Mouse (Mus musculus) forebrain, embryonic 12.5 days (tissue): Measurements from ENCODE around the gene Dnajc7. TPM values are rescaled to one million over a fixed set of nuclear protein-coding genes. Genes with fewer than 3 reads are reported as not detected.

ENCODE experiments used
- ATAC-seq: fragments of 200-750 bp; cut with Nextera tagmentation; 2 replicates; pipeline ENCODE4 v1.8.0; 2017; ENCODE audit warnings: moderate TSS enrichment; ENCODE audit not compliant: low FRiP score
- H3K27ac ChIP-seq: fragments of 300-500 bp; sonication (generic); 2 replicates; pipeline ENCODE4 v1.5.1; 2016; ENCODE audit warnings: mild to moderate bottlenecking
- H3K27me3 ChIP-seq: fragments of 300-500 bp; sonication (generic); 2 replicates; pipeline ENCODE4 v1.6.1; 2016; ENCODE audit warnings: mild to moderate bottlenecking
- H3K36me3 ChIP-seq: fragments of 300-500 bp; sonication (generic); replicated peaks from 2 replicates; pipeline ENCODE4 v1.6.1; 2016; ENCODE audit warnings: mild to moderate bottlenecking
- H3K4me1 ChIP-seq: fragments of 300-500 bp; sonication (generic); 2 replicates; pipeline ENCODE4 v1.6.1; 2016
- H3K4me2 ChIP-seq: fragments of 300-500 bp; sonication (generic); 2 replicates; pipeline ENCODE4 v1.6.1; 2016; ENCODE audit warnings: mild to moderate bottlenecking, moderate library complexity
- H3K4me3 ChIP-seq: fragments of 300-500 bp; sonication (generic); replicated peaks from 2 replicates; pipeline ENCODE4 v1.5.1; 2016; ENCODE audit warnings: mild to moderate bottlenecking
- H3K9ac ChIP-seq: fragments of 300-500 bp; sonication (generic); 2 replicates; pipeline ENCODE4 v1.6.1; 2016; ENCODE audit warnings: mild to moderate bottlenecking
- H3K9me3 ChIP-seq: fragments of 300-500 bp; sonication (generic); 2 replicates; pipeline ENCODE4 v1.6.1; 2016
- WGBS: fragments of 180-500 bp; shearing (Covaris S2); methylation state at CpG from one replicate; pipeline ENCODE4 v1.1.7; 2016; 5-methylcytosine and 5-hydroxymethylcytosine counted together
- polyA plus RNA-seq: library from polyadenylated mRNA; unstranded; fragments of >200 nt; fragmentation: Nextera tagmentation; extraction: Ambion mirVana; gene quantifications from 2 replicates; pipeline ENCODE4 v1.2.1, GENCODE M21; 2016

Gene Dnajc7
- polyA plus RNA-seq, 1 experiment from 2014 or later: 299 TPM

- Histone ChIP-seq H3K27me3 (no peaks in the 10 kb centered on the region), H3K4me1 (peaks cover 6% of the 10 kb centered on the region), H3K27ac (no peak overlapping the region), H3K9me3 (no peaks in the 10 kb centered on the region), H3K4me2 (no peak overlapping the region), H3K9ac (no peak overlapping the region), H3K4me3 (no peak overlapping the region), H3K36me3 (peaks cover 13% of the 10 kb centered on the region)
- 86% methylated on average over 9 of the region's 9 CpGs for WGBS
- no peak for ATAC-seq
Observed at GRCm38 (mm10) chr11:100609997-100610680, 9.8 kb downstream of the Dnajc7 start.

- ATAC-seq: no peak
- Histone ChIP-seq H3K27me3 (no peaks in the 10 kb centered on the region), H3K4me3 (no peak overlapping the region), H3K27ac (no peak overlapping the region), H3K9ac (no peak overlapping the region), H3K4me2 (no peak overlapping the region), H3K9me3 (no peaks in the 10 kb centered on the region), H3K36me3 (peaks cover 13% of the 10 kb centered on the region), H3K4me1 (peaks cover 8% of the 10 kb centered on the region)
- 92% methylated on average over 5 of the region's 5 CpGs for WGBS
Observed at GRCm38 (mm10) chr11:100609355-100609996, 10.5 kb downstream of the Dnajc7 start.

- H3K9ac ChIP-seq: no peak overlapping the region
- H3K27ac ChIP-seq: no peak overlapping the region
- whole genome bisulfite sequencing: 84% methylated on average over 4 of the region's 4 CpGs
- no peak for ATAC-seq
- H3K9me3 ChIP-seq: no peaks in the 10 kb centered on the region
- peaks cover 8% of the 10 kb centered on the region for H3K4me1 ChIP-seq
- H3K27me3 ChIP-seq: no peaks in the 10 kb centered on the region
- H3K36me3 ChIP-seq: peaks cover 13% of the 10 kb centered on the region
- no peak overlapping the region for H3K4me3 ChIP-seq
- no peak overlapping the region for H3K4me2 ChIP-seq
Observed at GRCm38 (mm10) chr11:100608796-100609195, 11.2 kb downstream of the Dnajc7 start.

- 92% methylated on average over 6 of the region's 6 CpGs for WGBS
- H3K4me3 ChIP-seq: no peak overlapping the region
- no peaks in the 10 kb centered on the region for H3K27me3 ChIP-seq
- H3K9me3 ChIP-seq: no peaks in the 10 kb centered on the region
- peaks cover 17% of the 10 kb centered on the region for H3K36me3 ChIP-seq
- no peak overlapping the region for H3K9ac ChIP-seq
- ATAC-seq: no peak
- H3K4me2 ChIP-seq: no peak overlapping the region
- H3K27ac ChIP-seq: no peak overlapping the region
- H3K4me1 ChIP-seq: peaks cover 8% of the 10 kb centered on the region
Observed at GRCm38 (mm10) chr11:100607121-100607520, 12.8 kb downstream of the Dnajc7 start.

GRCm38 (mm10) chr11:100605451-100605850 lies 14.5 kb downstream of the Dnajc7 start:
- H3K27ac ChIP-seq: 0 out of 2 replicates have a peak overlapping the region, but pooled peaks have one; percentile 36
- H3K4me3 ChIP-seq: no peak overlapping the region
- peaks cover 8% of the 10 kb centered on the region for H3K4me1 ChIP-seq
- no peaks in the 10 kb centered on the region for H3K9me3 ChIP-seq
- WGBS: 88% methylated on average over 10 of the region's 10 CpGs
- H3K27me3 ChIP-seq: no peaks in the 10 kb centered on the region
- H3K36me3 ChIP-seq: peaks cover 27% of the 10 kb centered on the region
- H3K9ac ChIP-seq: no peak overlapping the region
- no peak overlapping the region for H3K4me2 ChIP-seq
- no peak for ATAC-seq

- H3K9me3 ChIP-seq: no peaks in the 10 kb centered on the region
- no peak overlapping the region for H3K4me2 ChIP-seq
- H3K27me3 ChIP-seq: no peaks in the 10 kb centered on the region
- no peak overlapping the region for H3K9ac ChIP-seq
- H3K27ac ChIP-seq: no peak overlapping the region
- H3K4me3 ChIP-seq: no peak overlapping the region
- H3K4me1 ChIP-seq: peaks cover 8% of the 10 kb centered on the region
- WGBS: 80% methylated on average over 4 of the region's 4 CpGs
- ATAC-seq: no peak
- H3K36me3 ChIP-seq: peaks cover 36% of the 10 kb centered on the region
Observed at GRCm38 (mm10) chr11:100604321-100605005, 15.5 kb downstream of the Dnajc7 start.

- WGBS: 88% methylated on average over 8 of the region's 8 CpGs
- Histone ChIP-seq H3K36me3 (peaks cover 43% of the 10 kb centered on the region), H3K9ac (no peak overlapping the region), H3K4me2 (no peak overlapping the region), H3K9me3 (no peaks in the 10 kb centered on the region), H3K27ac (no peak overlapping the region), H3K4me1 (peaks cover 8% of the 10 kb centered on the region), H3K27me3 (no peaks in the 10 kb centered on the region), H3K4me3 (no peak overlapping the region)
- no peak for ATAC-seq
Observed at GRCm38 (mm10) chr11:100603813-100604212, 16.2 kb downstream of the Dnajc7 start.

GRCm38 (mm10) chr11:100603155-100603554 lies 16.8 kb downstream of the Dnajc7 start:
- ATAC-seq: no peak
- H3K4me2 ChIP-seq: no peak overlapping the region
- H3K27ac ChIP-seq: no peak overlapping the region
- WGBS: 94% methylated on average over 9 of the region's 9 CpGs
- H3K4me3 ChIP-seq: no peak overlapping the region
- no peaks in the 10 kb centered on the region for H3K27me3 ChIP-seq
- no peaks in the 10 kb centered on the region for H3K9me3 ChIP-seq
- no peak overlapping the region for H3K9ac ChIP-seq
- H3K36me3 ChIP-seq: peaks cover 46% of the 10 kb centered on the region
- H3K4me1 ChIP-seq: peaks cover 8% of the 10 kb centered on the region

GRCm38 (mm10) chr11:100601372-100601771 lies 18.6 kb downstream of the Dnajc7 start:
- Histone ChIP-seq H3K27me3 (no peaks in the 10 kb centered on the region), H3K9me3 (no peaks in the 10 kb centered on the region), H3K4me2 (no peak overlapping the region), H3K4me3 (no peak overlapping the region), H3K4me1 (peaks cover 8% of the 10 kb centered on the region), H3K27ac (no peak overlapping the region), H3K9ac (no peak overlapping the region), H3K36me3 (peaks cover 55% of the 10 kb centered on the region)
- 96% methylated on average over 3 of the region's 3 CpGs for whole genome bisulfite sequencing
- no peak for ATAC-seq

- H3K27me3 ChIP-seq: no peaks in the 10 kb centered on the region
- H3K36me3 ChIP-seq: peaks cover 82% of the 10 kb centered on the region
- no peak overlapping the region for H3K4me3 ChIP-seq
- H3K9ac ChIP-seq: no peak overlapping the region
- H3K4me1 ChIP-seq: no peaks in the 10 kb centered on the region
- H3K9me3 ChIP-seq: no peaks in the 10 kb centered on the region
- 90% methylated on average over 4 of the region's 4 CpGs for WGBS
- no peak overlapping the region for H3K4me2 ChIP-seq
- ATAC-seq: no peak
- no peak overlapping the region for H3K27ac ChIP-seq
Observed at GRCm38 (mm10) chr11:100598074-100598473, 21.9 kb downstream of the Dnajc7 start.

GRCm38 (mm10) chr11:100595533-100595932 lies 24.4 kb downstream of the Dnajc7 start:
- Histone ChIP-seq H3K4me3 (no peak overlapping the region), H3K27me3 (no peaks in the 10 kb centered on the region), H3K9ac (no peak overlapping the region), H3K9me3 (no peaks in the 10 kb centered on the region), H3K36me3 (peaks cover 97% of the 10 kb centered on the region), H3K4me1 (no peaks in the 10 kb centered on the region), H3K27ac (no peak overlapping the region), H3K4me2 (no peak overlapping the region)
- ATAC-seq: no peak
- 84% methylated on average over 4 of the region's 4 CpGs for WGBS

GRCm38 (mm10) chr11:100594608-100595007 lies 25.4 kb downstream of the Dnajc7 start:
- ATAC-seq: no peak
- Histone ChIP-seq H3K27ac (no peak overlapping the region), H3K4me3 (no peak overlapping the region), H3K9me3 (no peaks in the 10 kb centered on the region), H3K9ac (no peak overlapping the region), H3K4me1 (no peaks in the 10 kb centered on the region), H3K27me3 (no peaks in the 10 kb centered on the region), H3K36me3 (peaks cover 95% of the 10 kb centered on the region), H3K4me2 (no peak overlapping the region)
- WGBS: 95% methylated on average over 7 of the region's 7 CpGs
